Mouse (Mus musculus): Measurements from ENCODE around the gene Scrn3. TPM values are rescaled to one million over a fixed set of nuclear protein-coding genes. Genes with fewer than 3 reads are reported as not detected.

Gene Scrn3
- polyA plus RNA-seq, 1 experiment from 2014 or later, result 7.8 TPM

GRCm38 (mm10) chr2:73379656-73380055 lies 67.3 kb downstream of the Scrn3 start:
- Histone ChIP-seq H3K27ac (ENCODE audit: low read depth, low read length) (no peak overlapping the region), H3K9ac (ENCODE audit: low read depth, low read length) (no peak overlapping the region), H3K4me3 (ENCODE audit: low read depth, low read length) (no peak overlapping the region), H3K36me3 (ENCODE audit: control insufficient read depth, insufficient read depth) (peaks cover 7% of the 10 kb centered on the region; the same call in 1 of the 2 replicates), H3K4me1 (replicated peaks; ENCODE audit: control insufficient read depth, insufficient read depth, low read length) (no peaks in the 10 kb centered on the region), H3K9me3 (ENCODE audit: control insufficient read depth) (no peaks in the 10 kb centered on the region), H3K4me2 (replicated peaks; ENCODE audit: low read depth) (no peak overlapping the region), H3K27me3 (replicated peaks; ENCODE audit: control insufficient read depth, insufficient read depth, low read length) (no peaks in the 10 kb centered on the region)
- 81% methylated on average over 5 of the region's 5 CpGs for WGBS
- no peak for TF ChIP-seq CTCF (IDR thresholded peaks at IDR 0.05; ENCODE audit: low read depth)
- no peak for ATAC-seq

- no peak overlapping the region for H3K27ac ChIP-seq (ENCODE audit: low read depth, low read length)
- no peak for ATAC-seq
These were observed 68.0 kb downstream of the Scrn3 start for GRCm38 (mm10) chr2:73380298-73380975.

GRCm38 (mm10) chr2:73385172-73385571 lies 72.8 kb downstream of the Scrn3 start:
- ATAC-seq, result no peak
- Histone ChIP-seq H3K4me3 (ENCODE audit: low read depth, low read length) (peak overlapping the region; percentile 68; the same call in 1 of the 2 replicates), H3K9me3 (ENCODE audit: control insufficient read depth) (no peaks in the 10 kb centered on the region), H3K27ac (ENCODE audit: low read depth, low read length) (no peak overlapping the region), H3K4me1 (replicated peaks; ENCODE audit: control insufficient read depth, insufficient read depth, low read length) (no peaks in the 10 kb centered on the region), H3K9ac (ENCODE audit: low read depth, low read length) (no peak overlapping the region), H3K36me3 (ENCODE audit: control insufficient read depth, insufficient read depth) (peaks cover 7% of the 10 kb centered on the region; the same call in 1 of the 2 replicates), H3K27me3 (replicated peaks; ENCODE audit: control insufficient read depth, insufficient read depth, low read length) (no peaks in the 10 kb centered on the region), H3K4me2 (replicated peaks; ENCODE audit: low read depth) (peak overlapping the region; percentile 99)
- WGBS, result 69% methylated on average over 4 of the region's 4 CpGs
- TF ChIP-seq CTCF (IDR thresholded peaks at IDR 0.05; ENCODE audit: low read depth), result no peak

More at GRCm38 (mm10) chr2:73380298-73380975, 68.0 kb downstream of the Scrn3 start:
- no peaks in the 10 kb centered on the region for H3K27me3 ChIP-seq (replicated peaks; ENCODE audit: control insufficient read depth, insufficient read depth, low read length)
- H3K36me3 ChIP-seq (ENCODE audit: control insufficient read depth, insufficient read depth), result peaks cover 7% of the 10 kb centered on the region; the same call in 1 of the 2 replicates
- no peak for TF ChIP-seq CTCF (IDR thresholded peaks at IDR 0.05; ENCODE audit: low read depth)
- H3K4me2 ChIP-seq (replicated peaks; ENCODE audit: low read depth), result no peak overlapping the region
- WGBS, result 48% methylated on average over 9 of the region's 9 CpGs
- H3K4me3 ChIP-seq (ENCODE audit: low read depth, low read length), result no peak overlapping the region
- H3K9ac ChIP-seq (ENCODE audit: low read depth, low read length), result no peak overlapping the region
- no peaks in the 10 kb centered on the region for H3K4me1 ChIP-seq (replicated peaks; ENCODE audit: control insufficient read depth, insufficient read depth, low read length)
- no peaks in the 10 kb centered on the region for H3K9me3 ChIP-seq (ENCODE audit: control insufficient read depth)

GRCm38 (mm10) chr2:73385641-73386355 lies 73.4 kb downstream of the Scrn3 start:
- H3K36me3 ChIP-seq (ENCODE audit: control insufficient read depth, insufficient read depth), result peaks cover 7% of the 10 kb centered on the region; the same call in 1 of the 2 replicates
- peak overlapping the region; percentile 99 for H3K4me2 ChIP-seq (replicated peaks; ENCODE audit: low read depth)
- peak overlapping the region; percentile 72; the same call in 1 of the 2 replicates for H3K27ac ChIP-seq (ENCODE audit: low read depth, low read length)
- no peak for TF ChIP-seq CTCF (IDR thresholded peaks at IDR 0.05; ENCODE audit: low read depth)
- H3K27me3 ChIP-seq (replicated peaks; ENCODE audit: control insufficient read depth, insufficient read depth, low read length), result no peaks in the 10 kb centered on the region
- peak; percentile 19 for ATAC-seq
- peak overlapping the region; percentile 68 for H3K4me3 ChIP-seq (ENCODE audit: low read depth, low read length)
- H3K9ac ChIP-seq (ENCODE audit: low read depth, low read length), result peak overlapping the region; percentile 62
- H3K4me1 ChIP-seq (replicated peaks; ENCODE audit: control insufficient read depth, insufficient read depth, low read length), result no peaks in the 10 kb centered on the region
- under 1% methylated on average over 28 of the region's 29 CpGs for WGBS
- no peaks in the 10 kb centered on the region for H3K9me3 ChIP-seq (ENCODE audit: control insufficient read depth)

- Histone ChIP-seq H3K4me2 (replicated peaks; ENCODE audit: low read depth) (peak within 1 kb of the TSS; percentile 99), H3K9ac (ENCODE audit: low read depth, low read length) (peak within 1 kb of the TSS; percentile 62), H3K27me3 (replicated peaks; ENCODE audit: control insufficient read depth, insufficient read depth, low read length) (no peaks in the 10 kb centered on the region), H3K4me1 (replicated peaks; ENCODE audit: control insufficient read depth, insufficient read depth, low read length) (no peaks in the 10 kb centered on the region), H3K9me3 (ENCODE audit: control insufficient read depth) (no peaks in the 10 kb centered on the region), H3K27ac (ENCODE audit: low read depth, low read length) (peak within 1 kb of the TSS; percentile 78), H3K36me3 (ENCODE audit: control insufficient read depth, insufficient read depth) (peaks cover 7% of the 10 kb centered on the region; the same call in 1 of the 2 replicates), H3K4me3 (ENCODE audit: low read depth, low read length) (peak within 1 kb of the TSS; percentile 68)
- 0 out of 2 replicates have a peak, but pooled peaks have one; percentile 9 for TF ChIP-seq CTCF (IDR thresholded peaks at IDR 0.05; ENCODE audit: low read depth)
- ATAC-seq, result peak; percentile 98
- under 1% methylated on average over 44 of the region's 44 CpGs for WGBS
These were observed 74.1 kb downstream of the Scrn3 start, which contains the start of gene Gpr155 for GRCm38 (mm10) chr2:73386356-73387046. TSS of gene Gpr155 (minus strand) at chr2:73386572.

Other genes with a start within 250 kb of the Scrn3 start
- gene Ola1, start 93.7 kb upstream of the Scrn3 start, polyA plus RNA-seq (2015; fragmentation: Nextera tagmentation; extraction: Ambion mirVana), result 42.3 and 43.3 TPM in 2 replicates
- gene Sp9, start 40.7 kb upstream of the Scrn3 start, polyA plus RNA-seq (2015; fragmentation: Nextera tagmentation; extraction: Ambion mirVana), result not detected in 2 replicates
- 17.1 and 19.9 TPM in 2 replicates for gene Cir1, start 100 bp downstream of the Scrn3 start, polyA plus RNA-seq (2015; fragmentation: Nextera tagmentation; extraction: Ambion mirVana)
- gene Gpr155, start 74.0 kb downstream of the Scrn3 start, polyA plus RNA-seq (2015; fragmentation: Nextera tagmentation; extraction: Ambion mirVana), result 18.1 and 22.6 TPM in 2 replicates
- 9.9 and 10.3 TPM in 2 replicates for gene Wipf1, start 217.1 kb downstream of the Scrn3 start, polyA plus RNA-seq (2015; fragmentation: Nextera tagmentation; extraction: Ambion mirVana)